Mouse (Mus musculus): ENCODE data around the gene Ctr9.

The Ctr9 gene

DNA sequence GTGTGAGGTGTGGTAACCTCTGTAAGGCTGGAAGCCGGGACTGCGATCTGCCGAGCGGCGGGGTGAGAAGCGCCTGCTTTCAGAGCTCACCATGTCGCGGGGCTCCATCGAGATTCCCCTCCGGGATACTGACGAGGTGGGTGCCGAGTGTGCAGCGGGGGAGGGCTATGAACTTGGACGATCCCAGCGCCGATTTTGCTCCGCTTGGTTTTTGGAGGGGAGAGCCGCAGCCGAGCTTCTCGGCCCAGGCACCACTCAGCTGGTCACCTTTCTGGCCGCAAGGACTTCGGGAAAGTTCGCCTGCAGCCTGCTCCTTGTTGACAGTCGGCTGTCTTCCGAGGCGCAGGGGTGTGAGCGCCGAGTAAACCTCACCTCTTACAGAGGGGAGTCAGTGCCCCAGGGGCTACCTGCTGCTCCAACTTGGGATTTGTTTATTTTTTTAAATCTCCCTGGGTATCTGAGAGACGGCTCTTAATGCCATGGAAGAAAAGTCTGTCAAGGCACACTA lies 349 bp downstream of the Ctr9 start:
- no peak for DNase-seq (ENCODE audit: extremely low spot score)

DNA sequence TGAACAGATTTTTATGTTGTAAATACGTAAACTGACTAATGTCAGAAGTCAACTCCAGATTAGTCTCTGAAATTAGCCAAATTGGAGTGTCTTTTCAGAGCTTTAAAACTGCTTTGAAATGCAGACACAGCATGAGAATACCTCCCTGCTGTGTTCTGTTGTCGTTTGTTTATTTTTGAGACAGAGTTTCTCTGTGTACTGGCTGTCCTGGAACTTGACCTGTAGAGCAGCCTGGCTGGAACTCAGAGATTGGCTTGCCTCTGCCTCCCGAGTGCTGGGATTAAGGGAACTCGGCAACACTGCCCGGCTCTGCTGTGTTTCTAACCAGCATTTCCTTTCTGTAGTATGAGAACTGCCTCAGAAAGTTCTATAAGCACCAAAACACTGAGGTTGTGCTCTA lies 20.2 kb downstream of the Ctr9 start:
- no peak for DNase-seq (ENCODE audit: extremely low spot score)

DNA sequence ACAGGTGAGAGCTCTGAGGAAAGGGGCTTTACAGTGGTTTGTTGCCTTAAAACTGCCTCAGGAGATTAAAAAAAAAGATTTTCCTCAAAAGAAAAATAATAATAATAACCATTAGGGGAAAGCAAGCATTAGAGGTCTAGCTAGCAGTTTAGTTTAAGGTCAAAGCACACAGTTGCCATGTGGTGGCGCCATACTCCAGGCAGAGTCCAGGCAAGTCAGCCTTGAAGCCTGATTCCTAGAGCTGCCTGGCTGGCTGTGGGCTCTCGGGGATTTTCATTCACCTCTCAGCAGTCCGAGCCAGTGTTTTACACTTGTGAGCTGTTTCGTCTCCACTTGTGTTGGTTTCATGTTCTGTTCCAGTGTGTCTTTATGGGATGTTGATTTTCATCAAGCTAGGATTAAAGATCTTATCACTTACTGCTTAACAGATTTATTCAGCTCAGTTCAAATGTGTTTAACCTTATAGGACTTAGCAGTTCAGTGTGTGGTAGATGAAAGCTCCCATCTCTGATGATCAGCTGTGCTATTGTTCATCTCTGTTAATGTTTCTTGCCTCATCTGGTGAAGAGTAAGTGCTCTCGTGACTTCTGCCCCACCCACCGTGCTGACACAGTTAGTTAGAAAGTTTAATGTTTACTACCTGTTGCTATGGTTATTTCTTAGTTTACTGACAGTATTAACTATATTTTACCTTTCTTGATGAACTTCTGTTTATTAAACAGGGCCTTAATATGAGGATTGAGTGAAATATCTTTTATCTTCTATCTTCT lies 21.1 kb downstream of the Ctr9 start:
- DNase-seq (ENCODE audit: extremely low spot score): no peak

DNA sequence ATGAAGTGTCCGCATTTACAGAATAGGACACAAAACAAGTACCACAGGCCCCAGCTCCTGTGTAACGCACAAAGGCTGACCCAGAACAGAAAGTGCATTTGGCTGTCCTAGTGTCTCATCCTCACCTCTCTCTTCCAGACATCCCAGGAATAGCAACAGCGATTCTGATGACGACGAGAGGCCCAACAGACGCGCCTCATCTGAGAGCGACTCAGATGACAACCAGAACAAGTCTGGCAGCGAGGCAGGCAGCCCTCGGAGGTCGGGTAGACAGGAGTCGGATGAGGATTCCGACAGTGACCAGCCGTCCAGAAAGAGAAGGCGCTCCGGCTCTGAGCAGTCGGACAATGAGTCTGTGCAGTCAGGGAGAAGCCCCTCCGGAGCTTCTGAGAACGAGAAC lies 26.5 kb downstream of the Ctr9 start:
- DNase-seq (ENCODE audit: extremely low spot score): no peak

DNA sequence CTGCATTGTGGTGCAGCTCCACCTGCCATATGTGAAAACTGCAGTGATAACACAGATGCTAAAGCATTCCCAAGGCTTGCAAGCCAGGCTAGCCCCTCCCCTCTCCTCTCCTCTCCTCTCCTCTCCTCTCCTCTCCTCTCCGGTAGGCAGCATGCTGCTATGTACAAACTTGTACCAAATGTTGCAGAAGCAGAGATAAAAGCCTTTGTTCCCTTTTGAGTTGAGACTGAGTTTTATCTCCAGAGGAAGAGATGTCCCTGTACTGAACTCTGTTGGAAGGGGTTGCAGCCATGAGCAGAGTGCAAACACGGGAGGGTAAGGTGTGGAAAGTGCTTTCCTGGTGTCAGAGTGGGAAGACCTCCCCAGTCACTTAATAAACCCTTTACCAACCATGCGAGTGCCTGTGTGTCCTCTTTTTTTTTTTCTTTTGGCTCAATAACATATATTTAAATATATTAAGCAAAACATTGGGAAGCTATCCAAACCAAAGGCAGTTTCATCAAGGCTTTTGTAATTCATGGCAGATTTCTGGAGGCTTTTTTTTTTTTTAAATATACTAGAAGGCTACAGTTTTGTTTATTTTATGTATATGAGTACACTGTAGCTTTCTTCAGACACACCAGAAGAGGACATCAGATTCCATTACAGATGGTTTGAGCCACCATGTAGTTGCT lies 27.4 kb downstream of the Ctr9 start:
- no peak for DNase-seq (ENCODE audit: extremely low spot score)

DNA sequence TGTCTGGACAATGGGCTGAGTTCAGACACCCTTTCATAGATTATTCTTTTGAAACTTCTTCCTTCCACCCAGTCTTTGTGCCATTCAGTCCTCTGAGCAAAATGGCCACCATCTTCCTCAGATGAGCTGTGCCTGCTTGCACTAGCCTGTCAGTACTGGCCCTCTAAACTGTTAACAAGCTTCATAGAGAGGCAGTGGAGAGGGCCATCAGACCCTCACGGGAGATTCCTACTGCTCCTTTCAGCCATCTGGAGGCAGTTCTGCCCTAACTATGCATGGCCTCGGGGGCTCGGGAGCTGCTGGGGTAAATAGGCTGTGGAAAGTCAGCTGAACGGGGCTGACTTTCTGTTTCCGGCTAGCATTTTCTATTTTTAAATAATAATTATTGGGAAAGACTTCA lies 30.8 kb downstream of the Ctr9 start:
- no peak for DNase-seq (ENCODE audit: extremely low spot score)

DNA sequence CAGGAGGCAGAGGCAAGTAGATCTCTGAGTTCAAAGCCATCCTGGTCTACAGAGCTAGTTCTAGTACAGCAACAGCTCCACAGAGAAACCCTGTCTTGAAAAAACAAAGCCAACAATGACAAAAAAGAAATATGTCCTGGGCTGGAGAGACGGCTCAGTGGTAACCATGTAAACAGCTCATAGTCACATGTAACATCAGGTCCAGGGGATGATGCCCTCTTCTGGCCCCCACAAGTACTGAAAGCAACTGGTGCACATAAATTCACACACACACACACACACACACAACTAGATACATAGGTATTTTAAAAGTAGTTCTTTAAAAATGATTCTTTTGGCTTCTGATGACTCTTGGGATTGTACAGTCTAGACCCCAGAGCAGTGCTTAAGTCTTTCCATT lies 34.2 kb downstream of the Ctr9 start:
- DNase-seq (ENCODE audit: extremely low spot score): no peak

DNA sequence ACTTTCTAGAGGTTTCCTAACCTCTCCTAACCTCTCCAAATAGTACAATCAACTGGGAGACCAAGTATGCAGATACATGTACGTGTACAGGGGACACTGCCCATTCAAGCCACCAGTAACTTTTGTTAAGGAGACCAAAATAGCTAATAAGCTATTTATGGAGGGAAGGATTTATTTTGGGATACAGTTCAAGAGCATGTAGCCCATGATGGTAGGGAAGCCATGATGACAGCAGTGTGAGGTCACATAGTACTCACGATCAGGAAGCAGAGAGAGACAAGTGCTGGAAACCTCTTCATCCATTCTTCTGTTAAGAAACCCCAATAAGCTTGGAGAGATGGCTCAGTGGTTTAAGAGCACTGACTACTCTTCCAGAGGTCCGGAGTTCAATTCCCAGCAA lies 39.4 kb downstream of the Ctr9 start:
- DNase-seq (ENCODE audit: extremely low spot score): no peak

DNA sequence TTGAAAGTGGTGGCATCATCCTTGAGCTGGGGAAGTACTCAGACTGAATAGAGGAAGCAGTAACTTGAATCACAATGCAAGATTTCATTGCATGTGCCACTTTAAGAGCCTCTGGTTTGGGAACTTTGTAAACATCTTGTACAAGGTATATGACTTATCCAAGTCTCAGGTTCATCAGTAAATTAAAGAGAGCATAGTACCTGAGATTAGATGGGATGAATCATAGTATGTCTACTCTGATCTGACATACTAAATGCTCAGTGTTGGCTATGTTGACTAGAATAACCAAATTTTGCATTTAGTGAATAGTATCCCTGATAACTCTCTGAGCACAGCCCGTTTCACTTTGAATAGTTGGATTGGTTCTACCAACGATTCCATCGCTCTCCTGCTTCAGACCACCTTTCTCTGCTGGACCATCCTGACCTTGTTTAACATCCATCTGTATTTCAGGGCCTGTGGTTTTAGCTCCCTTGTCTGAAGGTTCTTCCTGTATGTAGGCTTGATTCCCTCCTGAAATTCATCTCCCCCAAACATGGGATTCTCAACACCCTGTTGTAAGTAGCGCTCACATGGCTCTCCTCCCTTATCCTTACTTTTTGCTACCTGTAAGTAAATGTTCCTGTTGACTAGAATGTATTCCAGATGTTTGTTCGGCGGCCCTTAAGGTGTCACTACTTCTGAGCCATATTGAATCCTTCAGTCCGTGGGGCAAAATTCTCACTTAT lies 40.9 kb downstream of the Ctr9 start:
- peak; percentile 48 for DNase-seq (ENCODE audit: extremely low spot score)

DNA sequence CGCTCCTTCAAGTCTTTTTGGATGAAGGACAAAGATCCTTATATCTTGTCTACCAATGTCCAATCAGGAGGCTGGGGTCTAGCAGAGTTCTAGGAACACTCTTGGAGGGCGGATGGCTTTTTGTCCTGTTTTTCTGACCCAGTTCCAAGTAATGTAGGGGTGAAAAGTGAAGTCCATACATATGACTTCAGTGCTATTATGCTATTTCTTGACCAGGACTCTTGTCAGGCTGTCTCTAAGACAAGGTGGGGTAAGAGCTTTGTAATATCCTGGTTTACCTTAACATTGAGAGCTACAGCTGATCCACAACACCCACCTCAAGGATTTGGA lies 41.4 kb downstream of the Ctr9 start:
- no peak for DNase-seq (ENCODE audit: extremely low spot score)

DNA sequence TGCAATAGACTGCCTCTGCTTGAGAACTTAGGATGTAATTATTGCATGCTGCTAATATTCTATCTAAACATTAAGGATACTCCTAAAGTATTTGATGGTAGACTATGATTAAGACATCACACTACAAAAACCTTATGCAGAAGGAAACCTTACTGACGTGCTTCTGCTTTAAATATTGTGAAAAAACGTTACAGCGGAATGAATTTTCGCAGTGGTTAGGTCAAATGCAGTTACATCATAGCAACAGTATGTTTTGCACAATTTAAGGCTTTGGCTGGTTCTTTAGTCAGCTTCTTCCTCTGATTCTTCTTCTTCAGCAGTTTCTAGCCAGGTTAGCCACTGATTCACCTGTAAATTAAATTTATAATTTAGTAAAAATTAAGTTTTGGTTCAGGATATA lies 43.7 kb downstream of the Ctr9 start:
- DNase-seq (ENCODE audit: extremely low spot score): no peak

DNA sequence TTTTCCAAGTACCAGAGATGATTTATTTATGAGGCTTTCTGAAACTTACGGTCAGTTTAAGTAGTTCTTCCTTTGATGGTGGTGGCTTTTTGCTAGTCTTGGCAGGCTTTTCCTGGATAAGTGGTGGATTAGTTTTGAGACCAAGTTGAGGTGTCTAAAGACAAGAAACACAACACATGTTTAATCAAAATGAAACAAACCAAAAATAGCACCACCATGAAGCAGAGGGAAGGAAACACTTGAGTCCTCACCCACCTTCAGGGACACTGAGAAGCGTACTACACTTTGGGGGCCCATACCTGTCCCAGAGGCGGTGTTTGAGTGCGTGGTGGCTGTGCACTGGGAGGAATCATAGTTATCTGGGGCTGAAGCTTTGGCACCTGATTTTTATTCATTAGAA lies 46.5 kb downstream of the Ctr9 start:
- no peak for DNase-seq (ENCODE audit: extremely low spot score)

DNA sequence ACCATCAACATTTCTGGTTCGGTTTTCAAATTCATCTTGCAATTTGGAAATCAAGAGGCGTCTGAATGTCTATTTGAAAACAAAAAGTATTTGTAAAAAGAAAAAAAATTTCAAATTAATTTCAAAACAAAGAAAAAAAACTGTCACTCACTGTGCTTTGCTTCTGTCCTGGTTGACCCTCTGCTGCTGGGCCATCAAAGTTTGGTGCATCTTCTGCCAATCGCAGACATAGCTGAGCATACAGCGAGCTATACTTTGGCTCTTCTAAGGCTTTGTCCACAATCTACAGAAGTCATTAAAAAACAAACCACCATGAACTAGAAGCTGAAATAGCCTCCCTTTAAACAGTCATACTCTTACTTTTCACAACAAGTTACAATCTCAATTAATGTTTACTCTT lies 49.5 kb downstream of the Ctr9 start:
- DNase-seq (ENCODE audit: extremely low spot score): no peak

DNA sequence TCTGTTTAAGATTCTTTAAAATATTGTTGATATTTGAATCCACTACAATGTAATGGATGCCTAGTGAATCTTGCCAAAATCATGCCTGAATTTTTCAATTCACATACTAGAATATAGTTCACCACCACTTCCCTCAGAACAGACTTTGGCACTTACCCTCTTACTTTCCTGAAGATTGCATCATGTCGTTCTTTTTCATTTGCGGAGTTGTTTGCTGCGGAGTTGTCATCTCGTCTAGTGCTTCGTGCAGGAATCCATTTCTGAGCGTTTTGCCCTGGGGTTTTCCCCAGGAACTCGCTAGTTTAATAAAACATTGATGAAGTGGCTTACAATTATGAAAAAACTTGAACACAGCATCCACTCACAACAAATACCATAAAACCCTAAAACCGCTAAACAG lies 51.3 kb downstream of the Ctr9 start:
- DNase-seq (ENCODE audit: extremely low spot score): no peak

DNA sequence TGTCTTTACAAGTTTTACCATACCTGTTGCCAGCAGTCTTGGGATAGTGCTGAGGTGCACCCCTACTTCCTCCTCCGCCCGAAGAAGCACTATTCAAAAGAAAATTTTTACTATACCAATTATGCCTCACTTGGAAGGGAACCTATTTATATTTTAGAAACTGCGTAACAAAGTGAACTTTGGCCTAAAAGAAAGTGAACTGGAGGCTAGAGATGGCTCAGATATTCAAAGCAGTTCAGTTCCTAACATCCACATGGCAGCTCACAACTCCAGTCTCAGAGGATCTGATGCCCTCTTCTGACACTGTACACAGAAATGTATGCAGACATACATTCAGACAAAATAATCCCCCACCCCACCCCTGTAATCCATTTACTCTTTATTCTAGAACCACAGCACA lies 52.1 kb downstream of the Ctr9 start:
- no peak for DNase-seq (ENCODE audit: extremely low spot score)

DNA sequence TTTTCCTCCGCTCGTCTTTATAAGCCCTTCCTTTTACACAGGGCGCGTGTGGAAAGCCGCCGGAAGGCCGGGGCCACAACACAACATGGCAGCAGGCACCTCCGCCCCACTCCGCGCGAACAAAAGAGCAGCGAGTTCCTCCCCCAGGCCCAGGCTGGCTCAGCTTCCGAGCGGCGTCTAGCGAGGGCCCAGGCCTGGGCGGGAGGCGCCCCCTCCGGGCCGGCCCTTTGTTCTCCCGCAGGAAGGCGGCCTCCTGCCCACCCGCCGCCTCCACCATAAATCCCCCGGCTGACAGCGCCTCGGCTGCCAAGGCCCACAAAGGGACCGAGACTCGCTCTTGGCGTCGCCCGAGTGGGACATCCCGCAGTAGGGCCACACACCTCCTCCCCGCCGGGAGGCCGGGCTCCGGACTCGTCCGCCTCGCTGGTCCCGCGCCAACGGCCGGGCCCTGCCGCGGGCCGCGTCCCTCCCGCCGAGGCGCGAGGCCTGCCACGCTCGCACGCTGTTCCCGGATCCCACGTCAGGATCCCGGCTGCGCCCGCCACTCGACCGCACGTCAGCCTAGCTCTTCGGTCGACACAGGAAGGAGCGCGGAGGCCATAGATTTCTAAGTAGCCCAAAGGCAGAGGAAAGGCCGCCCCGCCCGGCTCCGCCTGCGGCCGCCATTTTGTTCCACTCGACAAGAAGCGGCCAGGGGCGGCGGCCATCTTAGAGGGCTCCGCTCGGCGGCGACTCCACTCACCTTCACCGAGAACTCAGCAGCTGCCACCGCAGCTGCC lies 53.5 kb downstream of the Ctr9 start:
- DNase-seq (ENCODE audit: extremely low spot score): peak; percentile 71

DNA sequence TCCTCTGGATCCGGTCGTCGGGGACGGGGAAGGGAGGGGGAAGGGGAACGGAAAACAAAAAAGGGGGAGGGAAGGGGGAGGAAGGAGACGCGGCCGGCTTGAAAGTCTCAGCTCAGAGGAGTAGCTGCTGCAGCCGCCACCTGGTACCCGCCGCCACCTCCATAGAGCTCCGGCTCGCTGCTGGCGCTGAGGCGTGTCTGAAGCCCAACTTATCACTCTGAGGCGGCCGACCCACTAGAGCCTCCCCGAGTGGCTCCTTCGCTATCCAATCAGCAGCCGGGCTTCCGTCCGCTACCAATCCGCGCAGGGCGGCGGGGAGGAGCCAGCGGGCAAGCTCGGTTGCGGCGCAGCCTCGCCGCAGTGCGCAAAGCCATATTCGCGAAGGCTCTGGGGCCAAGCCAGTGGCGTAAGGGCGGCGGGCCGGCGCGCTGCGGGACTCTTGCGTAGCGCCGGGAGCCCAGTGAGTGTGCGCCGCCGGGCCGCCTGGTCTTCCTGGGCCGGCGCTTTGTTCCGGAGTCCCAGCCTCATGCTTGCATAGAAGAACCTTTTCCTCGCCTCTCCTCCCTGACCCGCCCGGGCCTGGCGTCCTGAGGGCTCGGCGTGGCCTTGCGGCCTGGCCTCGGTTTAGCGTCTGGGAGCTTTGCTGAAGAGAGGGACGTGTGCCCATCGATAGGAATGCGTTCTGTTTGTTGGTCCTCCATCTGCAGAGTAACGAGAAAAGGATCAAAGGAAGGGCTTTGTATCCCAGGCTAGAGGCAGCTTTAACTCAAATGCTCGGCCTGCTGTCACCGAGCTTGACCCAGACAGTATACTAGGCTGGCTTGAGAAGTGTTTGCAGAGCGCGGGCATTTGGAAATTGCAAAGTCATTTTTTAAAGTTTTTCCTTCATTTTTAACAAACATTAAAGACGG lies 54.3 kb downstream of the Ctr9 start, which contains the start of gene Eif4g2:
Eif4g2 (minus strand) TSS at position 209 of the 911 bp plus-strand sequence.
- DNase-seq (ENCODE audit: extremely low spot score): peak; percentile 98

DNA sequence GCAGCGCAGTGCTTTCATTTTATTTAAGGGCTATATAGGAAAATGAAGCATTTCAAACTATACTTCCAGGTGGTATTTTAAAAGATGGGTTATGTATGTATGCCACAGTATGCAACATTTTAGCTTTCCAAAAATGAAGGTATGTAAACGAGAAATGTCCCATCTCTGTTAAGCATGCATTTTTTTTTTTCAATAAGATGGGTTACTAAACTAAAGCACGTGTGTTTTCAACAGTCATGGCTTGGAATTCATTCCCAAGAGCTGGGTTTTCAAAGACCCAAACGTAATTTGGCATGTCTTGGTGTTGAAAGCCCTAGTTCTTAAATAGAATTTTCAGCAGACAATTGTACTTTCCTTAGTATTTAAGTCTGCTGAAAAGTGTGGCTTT lies 55.0 kb downstream of the Ctr9 start:
- no peak for DNase-seq (ENCODE audit: extremely low spot score)

DNA sequence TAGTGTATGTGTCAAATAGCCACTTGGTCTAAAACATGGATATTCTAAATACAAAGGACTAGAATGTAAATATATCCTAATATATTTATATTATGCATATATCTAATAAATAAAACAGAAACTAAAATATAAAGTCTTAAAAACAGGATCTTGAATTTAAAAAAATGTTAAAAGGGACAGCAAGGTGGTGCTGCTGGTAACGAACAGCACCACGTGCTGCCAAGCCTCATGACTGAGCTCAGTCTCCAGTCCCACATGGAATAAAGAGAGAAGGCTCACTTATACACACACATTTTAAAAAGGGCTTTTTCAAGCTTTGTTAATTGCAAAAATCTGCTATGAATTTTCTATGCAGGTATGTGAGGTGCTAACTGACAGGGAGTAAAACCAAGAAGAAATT lies 55.7 kb downstream of the Ctr9 start:
- no peak for DNase-seq (ENCODE audit: extremely low spot score)

DNA sequence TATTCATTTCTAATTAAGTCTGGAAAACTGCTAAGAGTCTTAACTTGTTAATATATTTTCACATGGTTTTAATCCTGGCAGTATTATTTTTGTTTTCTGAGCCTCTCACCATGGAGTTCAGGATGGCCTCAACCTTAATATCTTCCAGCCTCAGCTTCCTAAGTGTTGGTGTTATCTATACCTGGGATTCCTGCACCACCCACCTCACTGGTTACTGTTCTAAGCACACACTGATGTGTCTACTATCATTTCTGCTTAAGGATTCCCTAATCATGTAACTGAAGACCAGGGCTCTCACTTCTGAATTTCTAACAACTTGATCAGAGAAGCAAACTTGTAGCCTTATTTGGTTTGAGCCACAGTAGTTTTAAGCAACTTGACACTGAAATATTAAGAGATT lies 56.4 kb downstream of the Ctr9 start:
- DNase-seq (ENCODE audit: extremely low spot score): no peak

DNA sequence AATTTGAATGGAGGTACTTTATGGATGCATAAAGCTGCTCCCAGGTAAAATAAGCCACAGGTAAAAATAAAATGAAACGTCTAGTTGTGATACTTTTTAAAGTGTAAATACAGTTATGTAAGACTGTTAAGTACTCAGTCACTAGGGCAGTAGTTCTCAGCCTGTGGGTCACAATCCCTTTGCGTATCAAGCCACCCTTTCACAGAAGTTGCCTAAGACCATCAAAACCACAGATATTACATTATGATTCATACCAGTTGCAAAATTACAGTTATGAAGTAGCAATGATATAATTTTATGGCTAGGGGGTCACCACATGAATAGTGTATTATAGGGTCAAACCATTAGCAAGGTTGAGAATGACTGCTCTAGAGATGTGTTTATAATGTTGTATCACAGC lies 66.4 kb downstream of the Ctr9 start:
- no peak for DNase-seq (ENCODE audit: extremely low spot score)

All from embryo, embryonic 9.5 days (tissue).